Mouse (Mus musculus): ENCODE results near the gene Ttc28. TPM values are rescaled to one million over a fixed set of nuclear protein-coding genes. Genes with fewer than 3 reads are reported as not detected.

The Ttc28 gene
- total and polyA plus RNA-seq, 3 experiments = 1.1 to 1.8 TPM; not detected in 1

DNA sequence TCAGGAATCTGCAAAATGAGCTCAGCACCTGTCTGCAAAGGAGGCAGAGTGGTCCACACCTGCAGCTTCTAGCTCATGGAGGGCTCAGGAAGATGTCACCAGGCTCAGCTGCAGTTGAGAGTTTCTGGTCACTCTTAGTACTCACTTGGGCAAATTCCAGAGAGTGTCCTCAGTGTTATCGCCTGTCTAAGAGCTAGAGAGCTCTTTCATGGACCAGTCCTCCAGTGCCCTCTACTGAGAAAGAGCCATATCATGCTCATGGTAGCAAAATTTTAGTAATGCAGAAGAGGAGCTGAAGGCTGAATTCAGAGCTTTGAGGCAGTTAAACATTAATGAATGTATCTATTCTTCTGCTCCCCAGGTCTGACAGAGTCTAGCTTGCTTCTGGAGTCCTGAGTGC is 43.7 kb downstream of the Ttc28 start:
- Histone ChIP-seq H3K27ac (ENCODE audit: control insufficient read depth, low read depth, low read length) (no peak overlapping the region), H3K9me3 (replicated peaks; ENCODE audit: insufficient read depth, low read length) (no peaks in the 10 kb centered on the region), H3K36me3 (ENCODE audit: control insufficient read depth in 1 of 2, insufficient read depth in 2 of 2, low read length in 2 of 2) (no peaks in the 10 kb centered on the region), H3K79me2 (ENCODE audit: control insufficient read depth, insufficient read depth, low read length, poor library complexity) (no peaks in the 10 kb centered on the region), H3K4me1 (ENCODE audit: control insufficient read depth in 1 of 2, insufficient read depth in 2 of 2, low read length in 2 of 2) (no peaks in the 10 kb centered on the region), H3K9ac (ENCODE audit: control insufficient read depth, low read depth, low read length, poor library complexity, severe bottlenecking) (no peak overlapping the region), H3K4me3 (ENCODE audit: control insufficient read depth in 1 of 2, insufficient read depth in 1 of 2, low read depth in 2 of 2, low read length in 2 of 2) (no peak overlapping the region), H3K27me3 (ENCODE audit: control insufficient read depth in 1 of 2, insufficient read depth in 2 of 2, low read length in 2 of 2) (no peaks in the 10 kb centered on the region)
- TF ChIP-seq TBP (IDR thresholded peaks at IDR 0.05; ENCODE audit: low read depth, low read length) = no peak
- TF ChIP-seq MAFK (IDR thresholded peaks at IDR 0.05; ENCODE audit: borderline replicate concordance, low read depth, low read length) = no peak
- TF ChIP-seq CTCF (IDR thresholded peaks at IDR 0.05 in 2 of 3, conservative IDR thresholded peaks at IDR 0.05 in 1 of 3; ENCODE audit: control insufficient read depth in 1 of 3, insufficient read depth in 1 of 3, low read depth in 2 of 3, low read length in 3 of 3, poor library complexity in 1 of 3, severe bottlenecking in 1 of 3) = peak in 1 of 3 experiments; percentile 20; a peak in 1 of 6 replicates
- TF ChIP-seq RAD21 (IDR thresholded peaks at IDR 0.05; ENCODE audit: low read depth, low read length) = peak; percentile 25
- no peak for TF ChIP-seq ZNF384 (IDR thresholded peaks at IDR 0.05; ENCODE audit: low read depth, low read length)
- no peak for TF ChIP-seq BHLHE40 (IDR thresholded peaks at IDR 0.05; ENCODE audit: borderline replicate concordance, low read depth, low read length)
- TF ChIP-seq MXI1 (IDR thresholded peaks at IDR 0.05; ENCODE audit: low read depth, low read length) = no peak
- no peak for TF ChIP-seq JUND (IDR thresholded peaks at IDR 0.05; ENCODE audit: low read depth, low read length)
- TF ChIP-seq NELFE (IDR thresholded peaks at IDR 0.05; ENCODE audit: low read depth, low read length) = no peak
- TF ChIP-seq POLR2A (IDR thresholded peaks at IDR 0.05; ENCODE audit: control insufficient read depth in 1 of 2, insufficient read depth in 1 of 2, low read depth in 1 of 2, low read length in 2 of 2, poor library complexity in 1 of 2) = no peak
- no peak for TF ChIP-seq ZMIZ1 (IDR thresholded peaks at IDR 0.05; ENCODE audit: low read depth, low read length)
- no peak for DNase-seq (ENCODE audit: low read depth, low spot score)

DNA sequence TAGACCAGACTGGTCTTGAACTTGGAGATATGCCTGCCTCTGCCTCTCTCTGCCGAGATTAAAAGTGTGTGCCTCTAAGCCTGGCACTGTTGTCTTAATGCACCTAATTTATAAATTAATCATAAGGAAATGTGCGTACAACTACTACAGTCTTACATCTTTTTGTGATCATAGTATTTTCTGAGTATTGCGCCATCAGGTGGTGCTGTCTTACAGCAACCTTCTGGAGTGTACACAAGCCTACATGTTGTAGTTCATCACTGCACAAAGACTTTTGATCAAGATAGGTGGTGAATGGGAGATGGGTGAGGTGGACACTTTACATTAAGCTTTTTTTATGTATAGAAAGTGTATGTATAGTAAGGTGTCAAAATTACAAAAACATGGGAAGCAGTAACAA is 45.0 kb downstream of the Ttc28 start:
- Histone ChIP-seq H3K4me1 (ENCODE audit: control insufficient read depth in 1 of 2, insufficient read depth in 2 of 2, low read length in 2 of 2) (no peaks in the 10 kb centered on the region), H3K36me3 (ENCODE audit: control insufficient read depth in 1 of 2, insufficient read depth in 2 of 2, low read length in 2 of 2) (no peaks in the 10 kb centered on the region), H3K27ac (ENCODE audit: control insufficient read depth, low read depth, low read length) (no peak overlapping the region), H3K79me2 (ENCODE audit: control insufficient read depth, insufficient read depth, low read length, poor library complexity) (no peaks in the 10 kb centered on the region), H3K9me3 (replicated peaks; ENCODE audit: insufficient read depth, low read length) (no peaks in the 10 kb centered on the region), H3K27me3 (ENCODE audit: control insufficient read depth in 1 of 2, insufficient read depth in 2 of 2, low read length in 2 of 2) (no peaks in the 10 kb centered on the region), H3K4me3 (ENCODE audit: control insufficient read depth in 1 of 2, insufficient read depth in 1 of 2, low read depth in 2 of 2, low read length in 2 of 2) (no peak overlapping the region), H3K9ac (ENCODE audit: control insufficient read depth, low read depth, low read length, poor library complexity, severe bottlenecking) (no peak overlapping the region)
- TF ChIP-seq CTCF (IDR thresholded peaks at IDR 0.05 in 2 of 3, conservative IDR thresholded peaks at IDR 0.05 in 1 of 3; ENCODE audit: control insufficient read depth in 1 of 3, insufficient read depth in 1 of 3, low read depth in 2 of 3, low read length in 3 of 3, poor library complexity in 1 of 3, severe bottlenecking in 1 of 3) = peak in 2 of 3 experiments; percentile 10 to 32; a peak in 2 of 6 replicates
- no peak for TF ChIP-seq KAT2A (conservative IDR thresholded peaks at IDR 0.05; ENCODE audit: low read depth, low read length)
- peak; percentile 7 for TF ChIP-seq RAD21 (IDR thresholded peaks at IDR 0.05; ENCODE audit: low read depth, low read length)
- peak; percentile 24; the same call in 1 of the 2 replicates for TF ChIP-seq SMC3 (IDR thresholded peaks at IDR 0.05; ENCODE audit: low read depth, low read length)
- DNase-seq (ENCODE audit: low read depth, low spot score) = no peak

DNA sequence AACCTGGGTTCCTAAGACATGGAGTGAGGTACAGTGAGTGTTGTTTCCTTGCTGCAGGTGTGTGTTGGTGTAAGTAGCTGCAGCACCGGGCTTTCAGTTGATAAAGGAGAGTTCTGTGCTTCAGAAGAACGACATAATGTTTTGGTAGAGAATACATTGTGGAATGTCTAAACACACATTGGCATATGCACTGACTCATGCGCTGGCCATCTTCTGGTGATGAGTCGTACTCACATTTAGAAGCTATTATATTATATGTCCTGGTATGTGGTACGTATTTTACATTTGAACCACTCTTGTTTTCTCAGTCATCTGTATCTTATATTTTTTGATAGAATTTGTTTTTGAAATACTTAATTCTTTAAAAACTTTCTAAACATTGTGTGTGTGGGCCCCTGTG is 46.2 kb downstream of the Ttc28 start:
- TF ChIP-seq MYB (IDR thresholded peaks at IDR 0.05; ENCODE audit: low read depth, low read length) = no peak
- no peak for TF ChIP-seq CHD1 (IDR thresholded peaks at IDR 0.05; ENCODE audit: low read depth, low read length)
- no peak for TF ChIP-seq BHLHE40 (IDR thresholded peaks at IDR 0.05; ENCODE audit: borderline replicate concordance, low read depth, low read length)
- TF ChIP-seq TCF12 (IDR thresholded peaks at IDR 0.05; ENCODE audit: low read depth, low read length) = no peak
- no peak for TF ChIP-seq NELFE (IDR thresholded peaks at IDR 0.05; ENCODE audit: low read depth, low read length)
- no peak for TF ChIP-seq ZC3H11A (IDR thresholded peaks at IDR 0.05; ENCODE audit: low read depth, low read length)
- TF ChIP-seq NRF1 (IDR thresholded peaks at IDR 0.05; ENCODE audit: insufficient read depth, low read depth, low read length, poor library complexity, severe bottlenecking) = no peak
- no peak for TF ChIP-seq JUND (IDR thresholded peaks at IDR 0.05; ENCODE audit: low read depth, low read length)
- no peak for TF ChIP-seq SMC3 (IDR thresholded peaks at IDR 0.05; ENCODE audit: low read depth, low read length)
- no peak for TF ChIP-seq KAT2A (conservative IDR thresholded peaks at IDR 0.05; ENCODE audit: low read depth, low read length)
- TF ChIP-seq E2F4 (IDR thresholded peaks at IDR 0.05; ENCODE audit: borderline replicate concordance, low read depth, low read length) = no peak
- no peak for TF ChIP-seq UBTF (IDR thresholded peaks at IDR 0.05; ENCODE audit: borderline replicate concordance, insufficient read depth, low read depth, low read length)
- no peak for TF ChIP-seq POLR2A (IDR thresholded peaks at IDR 0.05; ENCODE audit: control insufficient read depth in 1 of 2, insufficient read depth in 1 of 2, low read depth in 1 of 2, low read length in 2 of 2, poor library complexity in 1 of 2)
- TF ChIP-seq GATA1 (IDR thresholded peaks at IDR 0.05; ENCODE audit: low read depth, low read length) = no peak
- no peaks in the 10 kb centered on the region for H3K9me3 ChIP-seq (replicated peaks; ENCODE audit: insufficient read depth, low read length)
- no peaks in the 10 kb centered on the region for H3K27me3 ChIP-seq (ENCODE audit: control insufficient read depth in 1 of 2, insufficient read depth in 2 of 2, low read length in 2 of 2)
- DNase-seq (ENCODE audit: low read depth, low spot score) = no peak
- no peaks in the 10 kb centered on the region for H3K4me1 ChIP-seq (ENCODE audit: control insufficient read depth in 1 of 2, insufficient read depth in 2 of 2, low read length in 2 of 2)
- no peaks in the 10 kb centered on the region for H3K79me2 ChIP-seq (ENCODE audit: control insufficient read depth, insufficient read depth, low read length, poor library complexity)
- H3K4me3 ChIP-seq (ENCODE audit: control insufficient read depth in 1 of 2, insufficient read depth in 1 of 2, low read depth in 2 of 2, low read length in 2 of 2) = no peak overlapping the region
- no peaks in the 10 kb centered on the region for H3K36me3 ChIP-seq (ENCODE audit: control insufficient read depth in 1 of 2, insufficient read depth in 2 of 2, low read length in 2 of 2)
- H3K9ac ChIP-seq (ENCODE audit: control insufficient read depth, low read depth, low read length, poor library complexity, severe bottlenecking) = no peak overlapping the region
- no peak overlapping the region for H3K27ac ChIP-seq (ENCODE audit: control insufficient read depth, low read depth, low read length)

All from MEL (cell line).